Mouse (Mus musculus) liver, embryonic 11.5 days (tissue): ENCODE results near the gene Dtx4. TPM values are rescaled to one million over a fixed set of nuclear protein-coding genes. Genes with fewer than 3 reads are reported as not detected.

Experiments
- ATAC-seq: fragments of 200-750 bp; cut with Nextera tagmentation; replicated peaks from 2 replicates; pipeline ENCODE4 v1.8.0; 2017; ENCODE audit warnings: moderate number of reproducible peaks, mild to moderate bottlenecking, moderate TSS enrichment, moderate library complexity; ENCODE audit not compliant: low FRiP score
- DNase-seq: peaks from one replicate; pipeline ENCODE4 v3.0.0-alpha.2; 2017; ENCODE audit warnings: low spot score
- H3K27ac ChIP-seq: fragments of 300-500 bp; sonication (generic); 2 replicates; pipeline ENCODE4 v1.5.1; 2014; ENCODE audit warnings: mild to moderate bottlenecking, low read depth, low read length, control low read depth
- H3K27me3 ChIP-seq: fragments of 300-500 bp; sonication (generic); replicated peaks from 2 replicates; pipeline ENCODE4 v1.6.1; 2014; ENCODE audit warnings: low read length, mixed read lengths; ENCODE audit not compliant: control insufficient read depth, insufficient read depth
- H3K36me3 ChIP-seq: fragments of 300-500 bp; sonication (generic); 2 replicates; pipeline ENCODE4 v1.6.1; 2014; ENCODE audit warnings: mild to moderate bottlenecking, low read length, moderate library complexity, mixed read lengths; ENCODE audit not compliant: control insufficient read depth, insufficient read depth
- H3K4me1 ChIP-seq: fragments of 300-500 bp; sonication (generic); replicated peaks from 2 replicates; pipeline ENCODE4 v1.6.1; 2014; ENCODE audit warnings: low read length, mixed read lengths; ENCODE audit not compliant: control insufficient read depth, insufficient read depth
- H3K4me2 ChIP-seq: fragments of 300-500 bp; sonication (generic); 2 replicates; pipeline ENCODE4 v1.6.1; 2014; ENCODE audit warnings: mild to moderate bottlenecking, control low read depth, moderate library complexity
- H3K4me3 ChIP-seq: fragments of 300-500 bp; sonication (generic); 2 replicates; pipeline ENCODE4 v1.5.1; 2014; ENCODE audit warnings: low read depth, low read length, control low read depth
- H3K9ac ChIP-seq: fragments of 300-500 bp; sonication (generic); 2 replicates; pipeline ENCODE4 v1.6.1; 2014; ENCODE audit warnings: low read depth, low read length, control low read depth
- H3K9me3 ChIP-seq: fragments of 300-500 bp; sonication (generic); 2 replicates; pipeline ENCODE4 v1.6.1; 2016; ENCODE audit warnings: low read length, inconsistent platforms, mixed read lengths; ENCODE audit not compliant: control insufficient read depth
- WGBS: fragments of 180-500 bp; shearing (Covaris S2); extraction: QIAGEN DNeasy Blood & Tissue Kit; methylation state at CpG from one replicate; pipeline ENCODE4 v1.1.7; 2014; 5-methylcytosine and 5-hydroxymethylcytosine counted together
- polyA plus RNA-seq: library from polyadenylated mRNA; unstranded; fragments of >200 nt; fragmentation: Nextera tagmentation; extraction: Ambion mirVana; gene quantifications from 2 replicates; pipeline ENCODE4 v1.2.1, GENCODE M21; 2014

Gene Dtx4
- polyA plus RNA-seq, 1 experiment from 2014 or later: 3.8 TPM

DNA sequence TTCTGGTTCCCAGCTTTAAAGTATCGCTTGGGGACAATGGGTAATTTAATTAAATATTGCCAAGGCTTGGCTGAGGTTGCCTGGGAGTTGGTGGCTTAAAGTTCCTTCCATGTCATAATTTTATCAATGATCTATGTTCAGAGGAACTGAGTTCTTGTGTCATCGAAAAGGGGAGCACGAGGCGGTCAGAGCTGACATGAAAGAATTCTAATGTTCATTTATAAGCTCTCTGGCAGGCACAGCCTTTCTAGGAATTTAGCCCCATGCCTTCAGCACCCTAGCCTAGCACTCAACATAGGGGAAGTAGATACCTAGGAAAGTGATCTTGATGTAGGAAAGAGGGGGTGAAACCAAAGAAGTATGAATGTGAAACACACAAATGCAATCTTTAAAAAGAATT is 2.9 kb downstream of the Dtx4 start:
- ATAC-seq: no peak
- no peaks in the 10 kb centered on the region for H3K9me3 ChIP-seq
- H3K4me2 ChIP-seq: no peak overlapping the region
- H3K27me3 ChIP-seq: peaks cover 20% of the 10 kb centered on the region
- H3K36me3 ChIP-seq: no peaks in the 10 kb centered on the region
- no peaks in the 10 kb centered on the region for H3K4me1 ChIP-seq
- DNase-seq: no peak
- 82% methylated on average over 4 of the region's 4 CpGs for WGBS
- no peak overlapping the region for H3K9ac ChIP-seq
- H3K27ac ChIP-seq: no peak overlapping the region
- no peak overlapping the region for H3K4me3 ChIP-seq

GRCm38 (mm10) chr19:12497909-12498308 is 3.3 kb downstream of the Dtx4 start:
- ATAC-seq (no peak), DNase-seq (no peak)
- H3K4me1 ChIP-seq: no peaks in the 10 kb centered on the region
- H3K36me3 ChIP-seq: no peaks in the 10 kb centered on the region
- H3K9me3 ChIP-seq: no peaks in the 10 kb centered on the region
- no peak overlapping the region for H3K9ac ChIP-seq
- H3K27me3 ChIP-seq: peaks cover 20% of the 10 kb centered on the region
- H3K4me2 ChIP-seq: no peak overlapping the region
- WGBS: 68% methylated on average over 2 of the region's 2 CpGs
- no peak overlapping the region for H3K27ac ChIP-seq
- no peak overlapping the region for H3K4me3 ChIP-seq

- H3K4me2 ChIP-seq: no peak overlapping the region
- peaks cover 17% of the 10 kb centered on the region for H3K27me3 ChIP-seq
- no peaks in the 10 kb centered on the region for H3K4me1 ChIP-seq
- WGBS: 81% methylated on average over 2 of the region's 2 CpGs
- no peaks in the 10 kb centered on the region for H3K9me3 ChIP-seq
- H3K36me3 ChIP-seq: no peaks in the 10 kb centered on the region
- no peak overlapping the region for H3K9ac ChIP-seq
- ATAC-seq: no peak
- no peak overlapping the region for H3K4me3 ChIP-seq
- no peak for DNase-seq
- H3K27ac ChIP-seq: no peak overlapping the region
Measured at GRCm38 (mm10) chr19:12496241-12496640, 5.0 kb downstream of the Dtx4 start.

- H3K4me3 ChIP-seq: no peak overlapping the region
- H3K4me2 ChIP-seq: no peak overlapping the region
- no peaks in the 10 kb centered on the region for H3K36me3 ChIP-seq
- no peak overlapping the region for H3K9ac ChIP-seq
- no peak overlapping the region for H3K27ac ChIP-seq
- H3K9me3 ChIP-seq: no peaks in the 10 kb centered on the region
- 57% methylated on average over 3 of the region's 3 CpGs for WGBS
- DNase-seq: no peak
- H3K4me1 ChIP-seq: no peaks in the 10 kb centered on the region
- no peak for ATAC-seq
- H3K27me3 ChIP-seq: peaks cover 6% of the 10 kb centered on the region
Measured at GRCm38 (mm10) chr19:12494972-12495535, 6.2 kb downstream of the Dtx4 start.

DNA sequence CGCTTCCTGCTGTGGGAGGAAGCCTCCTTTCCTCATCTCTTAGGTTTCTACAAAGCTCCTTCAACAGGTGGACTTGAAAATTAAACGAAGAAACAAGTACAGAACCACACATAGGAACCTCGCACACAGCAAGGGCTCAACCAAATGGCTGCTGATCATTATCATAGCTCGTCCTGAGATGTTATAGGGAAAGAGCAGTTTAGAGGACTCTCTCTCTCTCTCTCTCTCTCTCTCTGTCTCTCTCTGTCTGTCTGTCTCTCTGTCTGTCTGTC is 7.1 kb downstream of the Dtx4 start:
- Histone ChIP-seq H3K36me3 (no peaks in the 10 kb centered on the region), H3K4me1 (no peaks in the 10 kb centered on the region), H3K27me3 (peaks cover 3% of the 10 kb centered on the region; the same call in 1 of the 2 replicates), H3K4me3 (no peak overlapping the region), H3K9ac (no peak overlapping the region), H3K4me2 (no peak overlapping the region), H3K27ac (no peak overlapping the region), H3K9me3 (no peaks in the 10 kb centered on the region)
- WGBS: 76% methylated on average over 4 of the region's 4 CpGs
- ATAC-seq (no peak), DNase-seq (no peak)

- no peak overlapping the region for H3K4me3 ChIP-seq
- 66% methylated on average over 4 of the region's 4 CpGs for WGBS
- H3K4me1 ChIP-seq: no peaks in the 10 kb centered on the region
- DNase-seq (no peak), ATAC-seq (no peak)
- no peaks in the 10 kb centered on the region for H3K36me3 ChIP-seq
- H3K9me3 ChIP-seq: no peaks in the 10 kb centered on the region
- no peaks in the 10 kb centered on the region for H3K27me3 ChIP-seq
- H3K9ac ChIP-seq: no peak overlapping the region
- H3K27ac ChIP-seq: no peak overlapping the region
- H3K4me2 ChIP-seq: no peak overlapping the region
Measured at GRCm38 (mm10) chr19:12493453-12494186, 7.6 kb downstream of the Dtx4 start.

GRCm38 (mm10) chr19:12491636-12492035 is 9.6 kb downstream of the Dtx4 start:
- Histone ChIP-seq H3K9ac (no peak overlapping the region), H3K4me3 (no peak overlapping the region), H3K4me1 (no peaks in the 10 kb centered on the region), H3K27me3 (no peaks in the 10 kb centered on the region), H3K9me3 (no peaks in the 10 kb centered on the region), H3K36me3 (no peaks in the 10 kb centered on the region), H3K4me2 (no peak overlapping the region), H3K27ac (no peak overlapping the region)
- WGBS: 84% methylated on average over 7 of the region's 7 CpGs
- ATAC-seq (no peak), DNase-seq (no peak)

GRCm38 (mm10) chr19:12489675-12490570 is 11.3 kb downstream of the Dtx4 start:
- DNase-seq (no peak), ATAC-seq (no peak)
- Histone ChIP-seq H3K36me3 (no peaks in the 10 kb centered on the region), H3K4me1 (no peaks in the 10 kb centered on the region), H3K27ac (peak overlapping the region; percentile 52), H3K27me3 (no peaks in the 10 kb centered on the region), H3K9me3 (no peaks in the 10 kb centered on the region), H3K9ac (no peak overlapping the region), H3K4me2 (0 out of 2 replicates have a peak overlapping the region, but pooled peaks have one; percentile 10), H3K4me3 (no peak overlapping the region)
- WGBS: 82% methylated on average over 11 of the region's 11 CpGs
